Mouse (Mus musculus): ENCODE measurements at regions not wholly inside any gene's neighbourhood (a gene's known extent, or its start where the extent isn't known, plus 50 kb on each side); places are given as distances from the start of the nearest gene placed in this dataset.

DNA sequence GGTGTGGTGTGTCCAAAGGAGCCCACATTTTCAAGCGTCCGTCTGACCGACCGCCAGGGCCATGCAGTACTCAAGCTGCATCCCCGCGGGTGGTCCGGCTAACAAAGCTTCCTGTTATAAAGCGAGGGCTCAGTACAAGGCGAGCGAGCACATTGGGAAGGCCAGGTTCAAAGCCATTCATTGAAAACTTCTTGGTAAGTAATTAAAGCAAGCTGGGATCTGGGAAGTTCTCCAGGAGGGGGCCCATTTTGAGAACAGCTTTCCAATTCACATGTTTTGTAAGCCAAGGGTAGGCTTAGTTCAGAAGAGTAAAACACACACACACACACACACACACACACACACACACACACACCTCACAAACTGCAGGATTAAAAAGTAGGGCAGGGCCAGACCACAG is 57.3 kb upstream of the Prep start:
- no peak for DNase-seq (ENCODE audit: low spot score)

DNA sequence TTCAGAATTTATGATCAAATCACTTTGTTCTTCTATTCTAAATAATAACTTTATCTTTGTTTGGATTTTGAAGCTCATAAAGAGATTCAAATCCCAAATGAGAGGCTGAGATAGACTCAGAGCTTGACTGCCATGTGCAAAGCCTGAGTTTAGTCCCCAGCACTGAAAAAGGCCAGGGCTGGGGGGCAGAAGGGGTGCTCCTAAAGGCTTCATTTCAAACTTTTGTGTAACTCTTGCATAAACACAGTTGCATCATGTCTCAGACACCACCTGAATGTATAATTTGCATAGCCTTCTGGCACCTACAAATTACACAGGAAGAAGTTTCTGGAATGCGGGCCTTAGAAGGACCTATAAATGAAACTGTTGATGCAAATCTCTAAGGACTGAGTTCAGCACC is 57.8 kb upstream of the Prep start:
- DNase-seq (ENCODE audit: low spot score): no peak

GRCm38 (mm10) chr10:45004037-45004653 is 62.9 kb upstream of the Prep start:
- no peak for DNase-seq (ENCODE audit: low spot score)

- DNase-seq (ENCODE audit: low spot score): no peak
Observed at GRCm38 (mm10) chr10:45003344-45003681, 63.7 kb upstream of the Prep start.

DNA sequence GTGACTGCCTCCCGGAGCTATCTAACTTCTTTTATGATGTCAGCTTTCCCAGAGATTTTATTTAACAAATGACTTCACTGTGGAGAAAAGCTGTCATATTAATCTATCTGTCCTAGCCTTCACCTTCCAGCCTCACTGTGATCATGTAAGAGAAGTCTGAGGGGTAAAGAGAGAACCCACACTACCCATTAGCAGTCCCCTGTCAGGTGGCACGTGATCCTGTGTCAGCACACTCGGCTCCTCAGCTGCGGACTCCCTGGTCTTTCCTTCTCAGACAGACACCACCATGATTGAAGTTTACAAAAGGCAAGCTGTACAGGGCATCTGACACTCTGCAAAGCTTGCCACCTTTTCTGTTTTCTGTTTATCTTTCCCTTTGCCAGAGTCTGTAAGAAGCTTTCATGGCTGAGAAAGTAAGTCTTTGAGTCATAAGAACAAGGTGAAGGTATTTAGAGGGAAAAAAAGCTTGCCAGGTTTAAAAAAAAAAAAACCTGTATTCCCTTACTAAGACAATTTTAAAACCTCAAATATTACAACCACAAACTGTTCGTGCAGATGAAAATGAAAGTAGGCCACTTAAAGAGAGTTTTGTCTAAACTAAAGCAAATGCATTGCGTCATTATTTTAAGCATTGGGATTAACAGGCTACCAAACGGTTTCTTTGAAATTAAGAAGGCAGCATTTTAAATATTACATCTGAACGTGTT is 64.2 kb upstream of the Prep start:
- DNase-seq (ENCODE audit: low spot score): no peak

GRCm38 (mm10) chr10:45000873-45001859 is 65.8 kb upstream of the Prep start:
- DNase-seq (ENCODE audit: low spot score): peak; percentile 77

DNA sequence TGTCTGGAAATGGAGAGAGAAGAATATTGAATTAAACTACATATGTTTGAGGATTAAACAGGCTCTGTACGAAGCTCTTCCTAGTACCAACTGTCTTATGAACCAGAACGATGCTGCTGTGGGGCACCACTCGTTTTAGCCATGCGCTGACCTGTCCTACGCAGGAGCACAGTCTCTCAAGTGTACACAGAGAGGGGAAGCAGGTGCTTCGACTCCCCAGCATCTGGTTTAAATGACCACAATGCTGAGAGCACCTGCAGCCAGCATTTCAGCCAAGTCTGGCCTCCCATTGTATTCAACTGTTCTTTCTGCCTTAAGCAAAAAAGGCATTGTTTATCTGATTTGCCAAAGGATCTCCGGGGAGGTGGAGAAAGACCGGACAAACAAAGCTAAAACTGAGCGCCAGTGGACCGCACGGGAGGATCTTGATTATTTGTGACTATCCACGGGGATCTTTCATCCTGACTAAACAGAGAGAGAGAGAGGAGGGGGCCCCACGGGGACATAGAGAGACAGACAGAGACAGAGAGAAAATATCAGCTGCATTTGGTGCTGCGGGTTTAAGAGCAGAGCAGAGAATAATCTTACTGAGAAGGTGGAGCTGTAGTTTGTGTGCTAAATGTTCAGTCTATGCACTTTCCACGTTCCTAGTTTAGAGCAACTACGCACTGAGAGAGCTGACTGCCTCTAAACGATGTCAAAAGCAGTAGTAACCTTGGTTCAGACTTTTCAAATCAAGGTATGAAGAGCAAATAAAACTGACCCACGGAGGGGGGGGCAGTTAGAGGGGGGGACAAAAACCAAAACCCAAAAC is 66.8 kb upstream of the Prep start:
- DNase-seq (ENCODE audit: low spot score): no peak

DNA sequence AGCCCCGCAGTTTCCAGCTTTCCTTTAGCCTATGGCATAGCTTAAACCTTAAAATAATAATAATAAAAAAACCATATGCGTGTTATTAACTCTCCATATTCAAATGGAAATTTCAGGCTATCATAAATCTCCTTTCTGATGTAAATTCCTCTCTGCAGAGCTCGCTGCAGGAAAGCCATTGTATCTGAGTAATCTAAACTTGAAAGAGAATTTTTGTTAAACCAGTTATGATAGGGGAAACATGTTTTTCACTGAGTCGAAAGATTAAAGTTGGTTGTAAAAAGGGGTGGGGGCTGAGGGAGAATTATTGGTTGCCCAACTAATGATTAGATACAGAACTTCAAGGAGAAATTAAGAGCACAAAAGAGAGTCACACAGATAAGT is 69.1 kb upstream of the Prep start:
- DNase-seq (ENCODE audit: low spot score): no peak

- peak; percentile 57 for DNase-seq (ENCODE audit: low spot score)
Observed at GRCm38 (mm10) chr10:44997184-44997905, 69.7 kb upstream of the Prep start.

DNA sequence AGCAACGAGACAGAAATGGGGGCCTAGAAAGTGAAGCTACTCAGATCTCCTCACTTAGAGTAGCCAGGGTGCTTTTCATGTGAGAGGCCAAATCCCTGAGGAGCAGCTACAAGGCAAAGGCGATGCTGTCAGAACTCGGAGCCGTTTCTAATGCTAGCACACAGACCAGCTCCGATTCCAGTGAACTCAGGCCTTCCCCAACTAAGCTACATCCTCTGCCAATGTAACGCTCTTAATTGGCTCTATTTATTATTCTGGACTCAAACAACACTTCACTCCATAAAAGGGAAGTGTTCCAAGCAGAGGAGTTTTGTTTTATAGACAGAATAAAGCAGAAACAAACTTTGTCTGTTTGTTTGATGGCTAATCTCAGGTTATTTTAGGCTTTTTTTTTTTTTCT is 71.2 kb upstream of the Prep start:
- no peak for DNase-seq (ENCODE audit: low spot score)

GRCm38 (mm10) chr10:44994385-44995281 is 72.4 kb upstream of the Prep start:
- no peak for DNase-seq (ENCODE audit: low spot score)

DNA sequence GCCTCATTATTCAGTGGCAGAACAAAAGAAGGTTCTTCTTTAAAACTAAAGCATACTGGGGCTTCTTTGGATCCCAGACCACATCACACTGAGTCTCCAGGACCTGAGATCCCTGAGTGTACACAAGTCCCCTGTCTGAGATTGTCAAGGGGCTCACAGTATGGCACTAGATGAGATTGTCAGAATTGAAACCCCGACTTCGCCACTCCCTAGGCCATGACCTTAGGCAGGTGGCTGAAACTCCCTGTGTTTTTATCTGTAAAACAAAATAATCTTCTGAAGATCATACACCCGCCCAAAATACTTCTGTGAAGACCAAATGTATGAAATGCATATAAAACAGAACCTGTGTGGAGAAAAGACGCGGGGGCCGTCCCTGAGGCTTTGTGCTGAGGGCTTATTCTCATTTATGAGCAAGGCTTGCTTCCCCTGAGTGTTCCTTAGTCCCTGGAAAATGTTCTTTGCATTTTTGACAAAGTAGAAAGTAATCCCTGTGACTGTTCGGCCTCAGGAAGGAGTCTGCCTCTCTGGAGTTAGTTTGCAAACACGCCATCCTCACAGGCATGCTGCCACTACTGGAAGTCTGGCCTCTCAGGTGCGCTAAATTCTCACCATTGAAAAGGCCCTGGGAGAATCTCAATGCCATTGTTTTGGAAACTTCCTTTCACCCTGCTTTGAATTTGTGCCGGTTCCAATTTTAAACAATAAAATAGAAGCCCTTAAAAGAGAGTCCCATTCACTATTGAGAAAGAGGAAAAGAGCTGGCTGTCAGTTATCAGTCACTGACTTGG is 73.3 kb upstream of the Prep start:
- no peak for DNase-seq (ENCODE audit: low spot score)

DNA sequence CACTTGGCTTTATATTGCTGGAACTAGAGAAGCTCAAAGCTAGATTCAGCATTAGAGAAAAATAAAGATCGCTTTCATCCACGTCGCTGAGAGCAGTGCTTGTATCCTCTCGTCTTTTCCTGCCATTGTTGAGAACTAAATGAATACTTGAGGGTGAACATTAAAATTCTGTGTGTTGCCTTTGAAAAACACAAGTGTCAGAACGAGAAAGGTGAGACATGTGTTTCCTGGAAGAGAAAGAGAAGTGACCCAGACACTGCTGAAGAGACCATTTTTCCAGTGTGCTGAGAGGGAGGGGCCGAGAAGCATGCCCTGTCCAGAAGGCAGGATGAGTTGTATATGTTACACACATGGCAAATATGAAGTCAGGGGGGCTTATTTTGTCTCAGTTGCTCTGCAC is 77.5 kb upstream of the Prep start:
- no peak for DNase-seq (ENCODE audit: low spot score)

- DNase-seq (ENCODE audit: low spot score): no peak
Observed at GRCm38 (mm10) chr10:44988756-44989155, 78.2 kb upstream of the Prep start.

DNA sequence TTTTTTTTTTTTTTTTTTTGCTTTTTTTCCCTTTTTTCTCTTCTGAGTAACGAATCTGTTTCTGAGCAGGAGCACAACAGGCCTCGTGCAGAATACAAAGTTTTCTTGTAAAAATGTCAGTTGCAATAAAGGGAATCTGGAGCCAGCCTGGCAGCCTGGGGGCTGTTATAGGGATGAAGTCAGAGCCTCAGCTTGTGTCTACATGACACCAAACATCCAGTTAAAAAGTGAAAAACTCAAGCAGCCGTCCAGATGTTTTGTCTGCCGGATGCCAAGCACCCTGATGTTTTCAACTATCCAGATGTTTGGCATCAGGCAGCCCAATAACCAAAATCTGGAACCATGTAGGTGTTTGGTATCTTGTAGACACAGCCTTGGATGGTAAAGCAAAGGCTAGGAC is 79.4 kb upstream of the Prep start:
- DNase-seq (ENCODE audit: low spot score): no peak

DNA sequence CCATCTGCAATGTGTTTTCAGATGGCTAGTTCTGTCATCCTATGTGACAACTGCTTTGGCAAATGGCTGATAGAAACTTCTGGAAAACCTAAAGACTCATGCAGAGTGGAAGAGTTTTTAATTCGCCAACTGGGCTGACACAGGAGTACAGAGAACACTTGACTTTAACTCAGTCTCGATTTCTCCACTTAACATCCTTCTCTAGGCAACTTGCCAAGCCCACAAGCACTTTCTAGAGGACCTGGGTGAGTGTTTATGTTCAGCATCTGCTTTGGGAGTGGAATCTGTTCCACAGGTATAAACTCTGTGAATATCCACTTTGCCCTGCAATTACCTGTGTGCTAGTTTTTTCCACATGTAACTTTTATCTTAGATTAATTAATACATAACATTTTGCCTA is 85.1 kb upstream of the Prep start:
- peak; percentile 68 for DNase-seq (ENCODE audit: low spot score)

- DNase-seq (ENCODE audit: low spot score): no peak
Observed at GRCm38 (mm10) chr10:44976815-44977214, 90.2 kb upstream of the Prep start.

DNA sequence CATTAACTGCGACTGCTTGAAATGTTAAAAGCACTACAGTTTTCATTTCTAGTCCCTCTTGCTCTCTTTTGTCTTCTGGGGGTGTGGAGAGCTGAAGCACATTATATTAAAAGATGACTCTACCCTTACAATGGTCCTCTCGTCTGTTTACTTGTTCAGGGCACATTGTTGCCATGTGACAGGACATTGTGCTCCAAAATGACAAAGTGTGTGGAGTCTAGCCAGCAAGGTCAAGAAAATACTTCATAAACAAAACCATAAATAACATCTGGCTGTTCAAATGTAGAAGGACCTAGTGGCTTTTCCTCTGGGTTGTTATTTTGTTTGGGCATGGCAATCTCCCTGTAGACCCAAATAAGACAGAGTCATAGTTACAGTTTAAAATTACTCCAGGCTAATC is 95.1 kb upstream of the Prep start:
- DNase-seq (ENCODE audit: low spot score): peak; percentile 57

DNA sequence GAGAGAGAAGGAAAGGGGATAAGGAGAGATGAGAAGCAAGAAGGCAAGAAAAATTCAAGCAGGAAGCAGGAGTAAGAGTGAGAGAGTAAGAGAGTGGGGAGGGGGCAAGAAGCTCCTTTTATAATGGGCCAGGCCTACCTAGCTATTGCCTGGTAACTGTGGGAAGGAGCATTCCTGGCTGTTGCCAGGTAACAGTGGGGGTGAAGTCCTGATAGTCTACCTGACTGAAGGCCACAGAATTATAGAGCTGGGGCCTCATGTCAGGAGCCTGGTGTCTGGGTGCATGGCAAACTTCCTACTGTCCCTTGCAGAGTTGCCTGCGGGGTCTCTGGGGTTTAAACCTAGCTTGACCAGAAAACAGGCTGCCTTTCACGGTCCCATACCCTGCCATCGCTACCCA is 107.0 kb upstream of the Prep start:
- no peak for DNase-seq (ENCODE audit: low spot score)
